Mouse (Mus musculus) hindbrain, embryonic 11.5 days (tissue): Measurements from ENCODE around the gene Lrrc58. TPM values are rescaled to one million over a fixed set of nuclear protein-coding genes. Genes with fewer than 3 reads are reported as not detected.

ENCODE experiments used
- ATAC-seq: fragments of 200-750 bp; cut with Nextera tagmentation; 2 replicates; pipeline ENCODE4 v1.8.0; 2017; ENCODE audit warnings: mild to moderate bottlenecking, moderate TSS enrichment, moderate library complexity; ENCODE audit not compliant: low FRiP score
- DNase-seq: peaks from one replicate; pipeline ENCODE4 v3.0.0-alpha.2; 2015; ENCODE audit warnings: low spot score
- H3K27ac ChIP-seq: fragments of 300-500 bp; sonication (generic); 2 replicates; pipeline ENCODE4 v1.5.1; 2014; ENCODE audit warnings: mild to moderate bottlenecking, low read depth, low read length
- H3K27me3 ChIP-seq: fragments of 300-500 bp; sonication (generic); 2 replicates; pipeline ENCODE4 v1.6.1; 2014; ENCODE audit warnings: mild to moderate bottlenecking, low read length, moderate library complexity, mixed read lengths; ENCODE audit not compliant: control insufficient read depth, insufficient read depth
- H3K36me3 ChIP-seq: fragments of 300-500 bp; sonication (generic); 2 replicates; pipeline ENCODE4 v1.6.1; 2014; ENCODE audit warnings: mild to moderate bottlenecking, low read length, moderate library complexity, mixed read lengths; ENCODE audit not compliant: control insufficient read depth, insufficient read depth
- H3K4me1 ChIP-seq: fragments of 300-500 bp; sonication (generic); replicated peaks from 2 replicates; pipeline ENCODE4 v1.6.1; 2014; ENCODE audit warnings: low read length, mixed read lengths; ENCODE audit not compliant: control insufficient read depth, insufficient read depth
- H3K4me2 ChIP-seq: fragments of 300-500 bp; sonication (generic); replicated peaks from 2 replicates; pipeline ENCODE4 v1.6.1; 2014; ENCODE audit warnings: mild to moderate bottlenecking, low read depth, low read length
- H3K4me3 ChIP-seq: fragments of 300-500 bp; sonication (generic); 2 replicates; pipeline ENCODE4 v1.5.1; 2014; ENCODE audit warnings: low read depth, low read length
- H3K9ac ChIP-seq: fragments of 300-500 bp; sonication (generic); 2 replicates; pipeline ENCODE4 v1.6.1; 2014; ENCODE audit warnings: low read depth, low read length
- H3K9me3 ChIP-seq: fragments of 300-500 bp; sonication (generic); 2 replicates; pipeline ENCODE4 v1.6.1; 2016; ENCODE audit warnings: low read length; ENCODE audit not compliant: control insufficient read depth
- WGBS: fragments of 180-500 bp; shearing (Covaris S2); extraction: QIAGEN DNeasy Blood & Tissue Kit; methylation state at CpG from one replicate; pipeline ENCODE4 v1.1.7; 2014; 5-methylcytosine and 5-hydroxymethylcytosine counted together
- polyA plus RNA-seq: library from polyadenylated mRNA; unstranded; fragments of >200 nt; fragmentation: Nextera tagmentation; extraction: Ambion mirVana; gene quantifications from 2 replicates; pipeline ENCODE4 v1.2.1, GENCODE M21; 2014

Lrrc58 gene
- polyA plus RNA-seq, 1 experiment from 2014 or later = 63.8 TPM

- no peak overlapping the region for H3K4me3 ChIP-seq
- H3K27ac ChIP-seq = no peak overlapping the region
- H3K9me3 ChIP-seq = no peaks in the 10 kb centered on the region
- DNase-seq = no peak
- no peak for ATAC-seq
- no peaks in the 10 kb centered on the region for H3K27me3 ChIP-seq
- WGBS = 81% methylated on average over 7 of the region's 7 CpGs
- H3K36me3 ChIP-seq = no peaks in the 10 kb centered on the region
- no peaks in the 10 kb centered on the region for H3K4me1 ChIP-seq
- no peak overlapping the region for H3K9ac ChIP-seq
- no peak overlapping the region for H3K4me2 ChIP-seq
Measured at GRCm38 (mm10) chr16:37860213-37860612, 8.0 kb upstream of the Lrrc58 start.

- DNase-seq = no peak
- H3K9ac ChIP-seq = no peak within 1 kb of the TSS
- H3K4me3 ChIP-seq = no peak within 1 kb of the TSS
- no peaks in the 10 kb centered on the region for H3K9me3 ChIP-seq
- no peaks in the 10 kb centered on the region for H3K4me1 ChIP-seq
- no peak within 1 kb of the TSS for H3K27ac ChIP-seq
- 87% methylated on average over 7 of the region's 7 CpGs for WGBS
- no peak for ATAC-seq
- no peaks in the 10 kb centered on the region for H3K27me3 ChIP-seq
- no peak within 1 kb of the TSS for H3K4me2 ChIP-seq
- no peaks in the 10 kb centered on the region for H3K36me3 ChIP-seq
Measured at GRCm38 (mm10) chr16:37861029-37861428, 7.2 kb upstream of the Lrrc58 start, which contains the start of gene Gm36028. Gm36028 (minus strand) TSS chr16:37861146.

- ATAC-seq = no peak
- H3K36me3 ChIP-seq = no peaks in the 10 kb centered on the region
- no peak overlapping the region for H3K4me3 ChIP-seq
- no peak overlapping the region for H3K9ac ChIP-seq
- no peaks in the 10 kb centered on the region for H3K4me1 ChIP-seq
- H3K27ac ChIP-seq = no peak overlapping the region
- no peak for DNase-seq
- 83% methylated on average over 3 of the region's 3 CpGs for WGBS
- no peak overlapping the region for H3K4me2 ChIP-seq
- no peaks in the 10 kb centered on the region for H3K9me3 ChIP-seq
- H3K27me3 ChIP-seq = no peaks in the 10 kb centered on the region
Measured at GRCm38 (mm10) chr16:37863876-37864275, 4.3 kb upstream of the Lrrc58 start.

GRCm38 (mm10) chr16:37865841-37866240 is 2.3 kb upstream of the Lrrc58 start:
- H3K4me1 ChIP-seq = 0 out of 2 replicates have a peak, but pooled peaks cover 5% of the 10 kb centered on the region
- H3K4me3 ChIP-seq = no peak overlapping the region
- H3K27ac ChIP-seq = no peak overlapping the region
- ATAC-seq (no peak), DNase-seq (no peak)
- no peaks in the 10 kb centered on the region for H3K27me3 ChIP-seq
- H3K4me2 ChIP-seq = no peak overlapping the region
- H3K9me3 ChIP-seq = no peaks in the 10 kb centered on the region
- 90% methylated on average over 9 of the region's 9 CpGs for WGBS
- no peaks in the 10 kb centered on the region for H3K36me3 ChIP-seq
- H3K9ac ChIP-seq = no peak overlapping the region

- H3K9me3 ChIP-seq = no peaks in the 10 kb centered on the region
- peak overlapping the region; percentile 97 for H3K4me3 ChIP-seq
- H3K9ac ChIP-seq = peak overlapping the region; percentile 94
- WGBS = under 1% methylated on average over 72 of the region's 87 CpGs
- H3K4me2 ChIP-seq = peak overlapping the region; percentile 82
- H3K27ac ChIP-seq = peak overlapping the region; percentile 99
- DNase-seq (peak; percentile 66), ATAC-seq (peak; percentile 79)
- no peaks in the 10 kb centered on the region for H3K27me3 ChIP-seq
- no peaks in the 10 kb centered on the region for H3K36me3 ChIP-seq
- H3K4me1 ChIP-seq = 0 out of 2 replicates have a peak, but pooled peaks cover 5% of the 10 kb centered on the region
Measured at GRCm38 (mm10) chr16:37868506-37869469, 599 bp downstream of the Lrrc58 start.

GRCm38 (mm10) chr16:37869470-37870231 is 1.5 kb downstream of the Lrrc58 start:
- Histone ChIP-seq H3K36me3 (no peaks in the 10 kb centered on the region), H3K4me3 (peak overlapping the region; percentile 97), H3K4me1 (0 out of 2 replicates have a peak, but pooled peaks cover 5% of the 10 kb centered on the region), H3K9me3 (no peaks in the 10 kb centered on the region), H3K27ac (peak overlapping the region; percentile 99), H3K4me2 (peak overlapping the region; percentile 82), H3K27me3 (no peaks in the 10 kb centered on the region), H3K9ac (peak overlapping the region; percentile 94)
- WGBS = 45% methylated on average over 4 of the region's 4 CpGs
- DNase-seq (no peak), ATAC-seq (no peak)

- Histone ChIP-seq H3K4me3 (no peak overlapping the region), H3K4me2 (no peak overlapping the region)
Measured at GRCm38 (mm10) chr16:37871112-37871715, 3.0 kb downstream of the Lrrc58 start.

GRCm38 (mm10) chr16:37874501-37875235 is 6.5 kb downstream of the Lrrc58 start:
- Histone ChIP-seq H3K27me3 (no peaks in the 10 kb centered on the region), H3K9ac (no peak overlapping the region), H3K36me3 (0 out of 2 replicates have a peak, but pooled peaks cover 2% of the 10 kb centered on the region), H3K9me3 (no peaks in the 10 kb centered on the region), H3K4me2 (no peak overlapping the region), H3K4me1 (0 out of 2 replicates have a peak, but pooled peaks cover 5% of the 10 kb centered on the region), H3K4me3 (no peak overlapping the region), H3K27ac (no peak overlapping the region)
- no peak for DNase-seq
- ATAC-seq = no peak
- 89% methylated on average over 4 of the region's 4 CpGs for whole genome bisulfite sequencing

More at GRCm38 (mm10) chr16:37871112-37871715, 3.0 kb downstream of the Lrrc58 start:
- Histone ChIP-seq H3K9ac (no peak overlapping the region), H3K4me1 (0 out of 2 replicates have a peak, but pooled peaks cover 5% of the 10 kb centered on the region), H3K9me3 (no peaks in the 10 kb centered on the region), H3K27me3 (no peaks in the 10 kb centered on the region), H3K36me3 (no peaks in the 10 kb centered on the region), H3K27ac (no peak overlapping the region)
- ATAC-seq (no peak), DNase-seq (no peak)
- 90% methylated on average over 4 of the region's 4 CpGs for WGBS
